Mouse (Mus musculus): ENCODE measurements around the gene 1110004F10Rik. TPM values are rescaled to one million over a fixed set of nuclear protein-coding genes. Genes with fewer than 3 reads are reported as not detected.

Gene 1110004F10Rik
- 333 and 362 TPM in 2 replicates for total RNA-seq (2017)

DNA sequence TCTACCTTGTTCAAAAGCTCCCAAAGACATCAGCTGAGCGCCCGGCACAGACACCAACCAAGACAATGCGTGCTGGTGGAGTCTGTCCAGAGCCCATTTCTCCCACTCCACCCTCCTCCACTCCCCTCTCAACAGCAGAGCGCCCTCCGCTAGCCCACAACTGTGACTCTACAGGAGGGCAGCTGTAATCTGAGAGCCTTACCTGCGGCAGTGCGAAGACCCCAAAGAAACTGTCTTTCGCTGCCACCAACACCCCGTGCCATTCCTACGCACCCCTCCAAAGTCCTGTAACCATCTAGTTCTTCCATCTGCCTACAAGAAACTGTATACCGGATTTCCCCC, at the start of gene 1110004F10Rik:
Gene 1110004F10Rik, plus strand, starts transcription at position 202 of the 342 bp plus-strand sequence.
- 0 out of 2 replicates have a peak, but pooled peaks have one; percentile 6 for ATAC-seq (replicated peaks; ENCODE audit: low read depth, poor library complexity, severe bottlenecking)

DNA sequence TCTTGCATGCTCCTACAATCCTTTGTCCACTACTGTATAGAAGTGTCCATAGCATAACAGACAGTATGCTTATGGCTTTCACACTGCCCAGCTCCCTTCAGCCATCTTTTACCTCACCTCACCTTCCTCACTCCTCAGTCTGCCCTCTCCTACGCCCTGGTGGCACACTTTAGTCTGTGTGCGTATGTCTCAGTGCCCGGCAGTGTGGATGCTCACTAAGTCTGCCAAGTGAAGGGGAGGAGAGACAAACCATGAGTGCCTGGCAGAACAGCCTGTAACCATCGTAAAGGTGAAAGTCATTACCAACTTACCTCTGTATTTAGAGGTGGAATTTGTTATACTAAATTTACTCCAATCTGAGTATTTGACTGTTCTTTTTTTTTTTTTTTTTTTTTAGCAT, 36.5 kb upstream of the 1110004F10Rik start:
- ATAC-seq (replicated peaks; ENCODE audit: low read depth, poor library complexity, severe bottlenecking): no peak

DNA sequence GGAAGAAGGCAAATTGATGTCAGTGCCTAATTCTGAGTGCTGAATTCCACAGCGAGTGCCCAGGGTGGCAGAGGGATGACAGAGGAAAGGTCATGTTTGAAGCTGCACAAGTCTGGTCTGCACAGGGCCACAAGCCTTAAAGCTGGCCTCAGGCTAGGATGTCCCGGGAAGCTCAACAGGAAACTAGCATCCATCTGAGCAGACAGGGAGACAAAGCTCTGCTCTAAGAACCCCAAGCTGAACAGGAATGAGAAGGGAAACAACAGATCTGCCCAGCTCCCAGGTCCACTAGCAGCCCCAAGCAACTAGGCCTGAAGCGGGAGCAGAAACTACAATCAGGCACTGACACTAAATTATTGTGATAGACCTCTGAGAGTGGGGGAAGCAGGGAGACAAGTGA, 9.2 kb upstream of the 1110004F10Rik start:
- no peak for ATAC-seq (replicated peaks; ENCODE audit: low read depth, poor library complexity, severe bottlenecking)

DNA sequence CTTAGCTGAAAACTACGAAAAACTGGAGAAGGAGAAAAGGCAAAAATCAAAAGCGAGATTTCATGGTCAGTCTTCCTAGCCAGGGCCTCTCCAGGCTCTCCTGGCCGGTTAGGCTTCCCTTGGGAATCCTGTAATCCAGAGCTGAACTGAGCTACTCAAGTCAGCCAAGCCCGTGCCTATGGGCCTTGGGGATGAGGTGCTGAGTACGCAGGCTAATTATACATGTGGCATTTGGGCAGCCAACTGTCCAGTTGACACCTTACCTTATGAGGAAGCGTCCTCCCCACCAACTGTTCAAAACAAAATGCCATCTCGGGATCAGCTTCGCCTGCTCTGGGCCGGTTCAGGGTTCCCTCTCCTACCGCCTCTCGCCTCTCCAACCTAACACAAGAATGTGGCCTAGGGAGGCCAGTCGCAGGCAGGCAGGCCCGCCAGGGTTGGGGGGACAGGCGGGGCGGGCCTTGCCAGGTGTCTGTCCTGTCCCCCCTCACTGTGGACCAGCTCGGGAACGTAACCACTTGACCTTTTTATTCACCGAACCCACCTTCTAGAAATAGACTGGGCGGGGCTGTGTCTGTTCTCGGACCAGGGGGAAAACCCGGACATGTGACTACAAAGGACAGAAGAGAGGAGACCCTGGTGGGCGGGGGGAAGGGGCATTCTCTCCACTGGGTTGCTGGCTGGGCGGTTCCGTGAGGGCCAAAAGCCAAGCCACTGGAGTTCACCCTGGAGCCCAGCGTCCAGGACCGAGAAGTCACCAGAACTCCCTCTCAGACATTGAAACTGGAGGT, 8.4 kb upstream of the 1110004F10Rik start:
- no peak for ATAC-seq (replicated peaks; ENCODE audit: low read depth, poor library complexity, severe bottlenecking)

DNA sequence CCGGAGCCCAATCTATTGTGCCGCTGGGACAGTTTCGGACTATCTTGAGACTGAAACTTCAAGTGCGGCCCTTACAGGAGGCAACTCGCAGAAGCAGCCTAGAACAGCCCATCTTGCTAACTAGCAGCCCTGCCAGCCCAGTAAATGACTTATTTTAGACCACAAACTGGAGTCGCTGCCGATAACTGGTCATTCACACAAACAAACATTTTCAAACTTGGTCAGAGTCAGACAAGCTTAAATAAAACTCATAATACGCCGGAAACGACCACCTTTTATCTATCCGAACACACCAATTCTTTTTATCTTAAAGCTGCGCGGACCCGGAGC, 7.8 kb upstream of the 1110004F10Rik start:
- ATAC-seq (replicated peaks; ENCODE audit: low read depth, poor library complexity, severe bottlenecking): peak; percentile 16; the same call in 1 of the 2 replicates

DNA sequence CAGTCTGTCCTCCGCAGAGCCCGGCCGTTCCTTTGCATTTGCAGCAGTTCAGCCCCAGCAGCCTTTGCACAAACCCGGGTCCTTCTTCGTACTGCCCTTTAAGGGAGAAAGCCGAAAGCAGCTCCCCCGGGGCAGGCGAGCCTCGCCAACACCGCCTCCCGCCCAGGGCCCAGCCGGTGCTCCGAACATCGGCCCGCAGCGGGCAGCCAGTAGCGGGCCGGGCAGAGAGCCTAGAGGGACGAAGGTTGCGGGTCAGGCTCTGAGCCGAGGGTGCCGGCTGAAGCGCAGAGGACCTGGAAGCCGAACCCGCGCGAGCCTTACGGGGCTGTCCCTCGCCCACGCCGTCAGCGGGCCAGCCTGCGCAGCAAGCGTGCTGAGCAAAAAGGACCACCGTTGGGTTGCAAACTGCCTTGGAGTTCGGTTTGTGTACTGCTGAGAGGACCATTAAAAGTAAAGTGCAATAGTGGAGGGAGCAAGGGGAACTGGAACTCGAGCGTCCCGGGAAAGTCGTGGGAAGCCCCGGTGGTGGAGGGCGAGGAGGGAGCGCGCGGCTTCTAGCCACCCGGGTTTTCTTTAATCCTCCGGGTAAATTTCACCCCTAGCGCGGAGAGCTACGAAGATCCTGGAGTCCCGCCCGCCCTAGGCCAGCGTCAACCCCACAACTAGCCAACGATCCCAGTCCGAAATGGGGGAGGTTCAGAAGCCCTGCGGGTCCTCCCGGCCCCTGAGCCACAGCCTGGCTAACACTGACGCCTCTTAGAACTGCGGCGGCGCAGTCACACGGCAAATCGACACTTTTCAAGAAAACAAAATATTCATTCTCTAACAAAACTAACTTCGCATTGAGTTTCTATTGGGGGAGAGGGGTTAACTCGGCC, 7.2 kb upstream of the 1110004F10Rik start:
- peak; percentile 39 for ATAC-seq (replicated peaks; ENCODE audit: low read depth, poor library complexity, severe bottlenecking)

DNA sequence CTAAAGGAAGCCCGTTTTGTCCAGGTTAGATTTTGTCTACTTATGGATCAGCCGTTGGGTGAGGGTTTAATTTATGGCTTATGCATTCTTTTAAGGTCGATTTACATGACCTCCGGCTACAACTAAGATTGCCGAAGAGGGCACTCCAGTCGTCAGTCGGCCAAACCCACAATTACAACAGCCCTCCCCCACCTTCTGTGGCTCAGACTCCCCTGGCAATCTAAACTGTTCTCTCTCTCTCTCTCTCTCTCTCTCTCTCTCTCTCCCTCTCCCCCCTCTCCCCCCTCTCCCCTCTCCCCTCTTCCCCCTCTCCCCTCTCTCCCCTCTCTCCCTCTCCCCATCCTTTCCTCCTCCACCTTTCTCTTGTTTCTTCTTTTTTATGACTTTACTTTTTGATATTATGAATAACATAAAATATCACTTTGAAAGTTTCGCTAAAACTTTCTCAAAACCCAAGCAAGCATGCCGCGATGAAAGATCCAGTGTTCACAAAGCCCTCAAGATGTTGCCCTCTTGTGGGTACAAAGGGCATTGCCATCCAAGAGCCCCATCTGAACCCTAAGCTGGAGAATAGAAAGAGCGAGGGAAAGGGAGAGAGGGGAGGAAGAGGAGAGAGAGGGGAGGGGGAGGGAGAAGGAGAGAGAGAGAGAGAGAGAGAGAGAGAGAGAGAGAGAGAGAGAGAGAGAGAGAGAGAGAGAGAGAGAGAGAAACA, 6.4 kb upstream of the 1110004F10Rik start:
- ATAC-seq (replicated peaks; ENCODE audit: low read depth, poor library complexity, severe bottlenecking): peak; percentile 43; the same call in 1 of the 2 replicates

DNA sequence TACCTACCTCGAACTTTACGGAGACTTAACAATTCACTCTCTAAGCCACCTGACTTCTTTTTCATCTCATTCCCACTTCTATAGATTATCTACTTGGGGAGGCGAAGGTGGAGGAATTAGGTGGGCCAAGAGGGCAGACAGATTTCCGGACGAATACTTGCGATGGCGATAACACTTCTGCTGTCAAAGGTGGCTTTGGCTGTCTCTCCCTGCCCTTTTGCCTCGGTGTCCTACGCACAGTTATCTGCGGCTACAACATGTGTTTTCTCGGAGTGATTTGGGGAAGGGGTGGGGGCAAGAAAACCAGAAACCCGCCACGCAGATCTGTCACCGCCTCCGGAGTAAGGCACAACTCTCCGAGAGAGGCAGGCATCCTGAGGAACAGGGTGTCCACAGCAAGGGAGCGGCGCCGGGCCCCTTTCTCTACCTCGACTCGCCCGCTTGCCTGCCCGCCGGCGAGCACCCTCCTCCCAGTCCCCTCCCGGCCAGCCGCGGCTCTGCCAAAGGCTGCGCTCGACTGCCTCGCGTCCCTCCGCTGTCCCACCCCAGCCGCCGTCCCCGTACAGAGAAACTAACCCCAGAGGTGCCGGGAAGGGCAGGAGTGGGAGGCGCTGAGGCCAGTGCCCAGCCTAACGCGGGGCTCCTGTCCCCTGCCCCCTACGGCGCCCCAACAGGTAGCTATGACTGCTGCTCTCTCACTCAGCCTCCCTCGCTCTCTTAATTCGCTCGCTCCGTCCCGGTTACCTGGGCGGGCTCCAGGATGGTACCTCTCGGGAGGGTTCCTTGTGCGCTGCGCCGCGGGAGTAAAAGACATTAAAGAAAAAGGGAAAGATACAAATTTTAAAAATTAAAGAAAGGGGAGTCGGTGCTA, 5.6 kb upstream of the 1110004F10Rik start:
- no peak for ATAC-seq (replicated peaks; ENCODE audit: low read depth, poor library complexity, severe bottlenecking)

DNA sequence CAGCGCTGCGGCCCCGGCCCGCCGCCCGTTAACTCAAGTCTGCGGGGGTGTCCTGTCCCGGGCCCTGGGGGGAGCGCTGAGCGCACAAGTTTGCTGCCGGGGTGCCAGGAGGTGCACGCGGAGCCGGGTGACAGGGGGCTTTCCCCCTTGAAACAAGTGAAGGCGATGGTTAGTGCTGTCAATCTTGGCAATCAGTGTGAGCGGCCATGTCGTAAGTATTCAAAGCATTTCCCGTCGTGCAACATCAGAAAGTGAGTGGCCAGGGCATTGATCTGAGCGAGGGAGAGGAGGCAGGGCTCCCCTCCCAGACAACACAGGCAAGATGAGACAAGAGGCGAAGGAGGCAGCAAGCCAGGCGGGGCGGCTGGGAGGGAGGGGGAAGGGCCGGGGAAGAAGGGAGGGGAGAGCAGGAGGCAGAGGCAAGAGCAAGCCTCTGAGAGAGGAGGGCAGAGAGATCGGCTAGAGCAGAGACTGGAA, 4.9 kb upstream of the 1110004F10Rik start:
- no peak for ATAC-seq (replicated peaks; ENCODE audit: low read depth, poor library complexity, severe bottlenecking)

DNA sequence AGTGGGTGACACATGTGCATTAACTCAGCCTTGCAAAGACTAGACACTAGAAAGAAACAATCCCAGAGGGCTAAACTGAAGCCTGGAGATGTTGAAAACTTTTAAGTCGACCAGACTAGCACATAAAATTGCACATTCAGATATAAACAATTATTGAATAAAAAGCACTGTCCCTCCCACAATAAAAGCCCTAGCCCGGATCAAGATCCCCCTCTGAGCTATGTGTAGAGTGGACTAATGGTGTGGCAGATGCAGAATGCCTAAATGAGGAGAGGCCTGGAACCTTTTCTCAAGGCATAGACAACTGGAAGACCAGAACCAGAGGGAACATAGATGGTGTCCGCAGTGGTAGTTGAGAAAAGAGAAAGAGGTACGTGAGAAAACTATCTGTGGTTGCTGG, 3.7 kb upstream of the 1110004F10Rik start:
- no peak for ATAC-seq (replicated peaks; ENCODE audit: low read depth, poor library complexity, severe bottlenecking)

DNA sequence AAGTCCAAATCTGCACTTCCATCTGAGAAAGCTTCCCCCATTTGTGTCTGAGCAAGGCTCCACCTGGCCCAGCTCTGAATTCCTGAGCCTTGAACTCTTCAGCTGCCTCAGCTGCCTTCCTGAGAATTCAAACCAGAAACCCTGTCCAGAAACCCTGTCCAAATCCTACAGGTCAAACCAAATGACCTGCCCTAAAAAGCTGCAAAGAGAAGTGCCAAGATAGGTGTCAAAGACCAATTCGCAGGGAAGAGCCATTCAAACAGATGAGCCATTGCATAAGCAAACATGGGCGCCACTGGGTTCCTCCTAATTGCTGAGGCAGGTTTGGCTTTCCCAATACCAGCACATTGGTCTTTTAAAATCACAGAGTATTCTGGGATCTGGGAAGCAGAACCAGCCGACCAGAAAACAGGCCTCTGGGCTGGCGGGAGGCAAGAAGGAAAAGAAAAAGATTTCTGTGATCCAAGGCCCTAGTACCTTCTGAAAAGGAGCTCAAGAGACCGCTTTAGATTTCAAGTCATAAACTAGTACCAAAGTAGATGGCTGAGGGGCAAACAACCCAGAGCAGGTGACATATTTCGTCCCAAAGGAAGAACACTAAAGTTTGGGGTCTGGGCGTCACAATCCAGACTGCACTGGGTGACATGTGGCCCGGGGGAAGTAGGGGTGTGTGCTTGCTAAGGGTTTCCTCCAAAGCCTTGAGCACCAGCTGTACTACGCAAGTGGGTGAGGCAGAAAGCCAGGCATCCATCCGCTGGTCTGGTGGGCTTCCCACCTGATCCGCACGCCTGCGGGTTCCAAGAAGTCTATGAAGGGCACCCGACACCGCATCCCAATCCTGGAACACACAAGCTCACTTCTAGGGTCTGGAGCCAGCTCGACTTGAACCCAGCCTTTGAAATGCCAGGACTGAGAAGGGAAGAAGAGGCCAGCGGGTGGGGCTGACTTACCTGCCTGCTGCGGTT, 2.3 kb upstream of the 1110004F10Rik start:
- no peak for ATAC-seq (replicated peaks; ENCODE audit: low read depth, poor library complexity, severe bottlenecking)

DNA sequence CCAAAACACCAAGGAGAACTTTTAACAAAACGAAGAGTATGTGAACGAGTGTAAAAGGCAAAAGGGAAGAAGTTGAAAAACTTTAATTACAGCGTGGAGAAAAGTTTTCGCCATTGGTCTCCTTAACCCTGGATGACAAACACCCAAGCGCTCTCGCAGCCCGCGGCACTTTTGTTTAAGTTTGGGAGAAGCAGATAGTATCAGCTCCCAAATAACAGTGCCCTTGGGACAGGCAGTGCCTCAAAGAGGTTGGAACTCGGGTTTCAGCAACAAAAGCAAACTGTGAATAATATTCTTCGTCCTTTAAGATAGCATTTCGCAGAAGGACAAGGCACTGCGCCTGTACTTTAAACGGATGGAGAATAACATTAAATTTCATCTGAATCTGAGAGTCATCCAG, 1.2 kb upstream of the 1110004F10Rik start:
- ATAC-seq (replicated peaks; ENCODE audit: low read depth, poor library complexity, severe bottlenecking): no peak

DNA sequence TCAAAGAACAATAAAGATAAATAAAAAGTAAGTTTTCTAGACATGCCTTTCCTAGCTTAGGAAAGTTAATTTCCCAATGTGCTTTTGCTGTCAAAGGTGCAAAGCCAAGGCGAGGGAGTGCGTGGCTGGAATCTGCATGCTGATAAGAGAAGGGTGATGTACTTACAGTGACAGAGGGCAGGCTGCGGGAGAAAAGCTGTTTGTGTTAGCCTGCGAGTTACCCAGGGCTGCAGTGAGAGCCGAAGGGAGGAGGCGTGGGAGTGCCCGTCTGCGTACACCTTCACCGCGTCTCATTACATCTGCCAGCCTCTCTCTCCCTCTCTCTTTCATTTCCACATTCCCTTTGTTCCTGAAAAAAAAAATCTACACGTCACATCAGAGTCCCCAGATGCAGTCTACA, 686 bp upstream of the 1110004F10Rik start, which contains the start of gene Sox6:
Gene Sox6, minus strand, starts transcription at position 286 of the 400 bp plus-strand sequence.
- 0 out of 2 replicates have a peak, but pooled peaks have one; percentile 16 for ATAC-seq (replicated peaks; ENCODE audit: low read depth, poor library complexity, severe bottlenecking)

DNA sequence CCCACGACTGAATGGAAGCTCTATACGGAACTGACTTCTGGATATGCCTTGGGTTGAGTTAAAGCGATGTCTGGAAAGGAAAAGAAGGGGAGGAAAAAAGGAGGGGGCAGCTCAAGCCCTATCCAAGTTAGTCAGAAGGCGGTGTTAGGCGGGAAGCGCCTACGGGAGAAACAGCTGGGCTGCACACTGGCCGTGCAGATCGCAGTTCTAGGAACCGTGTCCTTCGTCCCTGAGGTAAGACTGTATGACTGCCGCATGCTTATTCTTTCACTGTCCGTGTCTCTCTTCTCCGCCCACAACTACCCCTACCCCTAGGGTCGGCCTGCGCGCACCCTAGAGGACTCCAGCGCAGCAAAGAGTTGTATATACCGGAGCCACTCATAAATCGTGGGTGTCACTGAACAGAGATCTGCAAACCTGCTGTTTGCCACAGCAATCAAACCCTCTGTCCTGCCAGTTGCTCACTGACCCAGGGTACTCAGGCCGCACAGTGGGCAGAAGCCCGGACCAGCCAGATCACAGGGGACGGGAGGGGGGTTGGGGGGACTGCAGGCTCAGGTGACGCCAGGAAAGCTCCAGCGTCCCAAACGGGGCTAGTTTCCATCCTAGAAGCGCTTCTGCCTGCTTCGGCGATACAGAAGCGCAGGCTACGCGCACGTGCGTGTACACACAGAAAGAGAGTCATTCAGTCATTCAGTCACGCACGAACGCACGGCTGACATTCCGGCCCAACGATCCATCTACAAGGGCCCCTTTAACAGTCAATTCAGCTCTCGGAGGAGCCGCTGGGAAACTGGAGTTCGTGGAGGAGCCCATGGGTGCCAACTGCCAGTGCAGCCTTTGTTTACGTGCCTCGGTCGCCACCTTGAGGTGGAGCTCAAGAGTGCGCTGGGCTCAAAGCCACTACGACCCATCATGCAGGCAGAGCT, 605 bp downstream of the 1110004F10Rik start:
- ATAC-seq (replicated peaks; ENCODE audit: low read depth, poor library complexity, severe bottlenecking): peak; percentile 93

DNA sequence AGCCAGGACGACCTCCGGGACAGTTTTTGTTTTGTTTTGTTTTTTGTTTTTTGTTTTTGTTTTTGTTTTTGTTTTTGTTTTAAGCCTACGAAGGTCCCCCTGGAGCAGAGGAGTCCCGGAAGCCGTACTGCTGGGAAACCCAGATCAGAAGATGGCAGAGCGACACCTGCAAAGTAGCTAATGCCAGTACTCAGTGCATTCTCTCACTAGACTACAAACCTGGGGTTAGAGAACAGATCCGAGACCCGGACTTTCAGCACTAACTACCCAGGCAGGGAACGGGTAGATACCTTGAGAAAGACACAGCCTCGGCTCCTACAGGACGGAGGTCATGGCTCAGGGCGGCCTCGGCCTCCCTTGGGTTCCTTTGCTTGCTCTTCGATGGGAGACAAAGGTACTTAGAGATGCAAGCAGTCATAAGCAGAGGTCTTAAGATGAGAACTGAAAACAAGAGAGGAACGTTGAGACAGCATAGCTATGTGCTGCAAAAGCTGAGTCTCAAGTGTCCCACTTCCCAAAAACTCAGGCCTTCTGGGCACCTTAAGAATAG, 1.3 kb downstream of the 1110004F10Rik start:
- no peak for ATAC-seq (replicated peaks; ENCODE audit: low read depth, poor library complexity, severe bottlenecking)

DNA sequence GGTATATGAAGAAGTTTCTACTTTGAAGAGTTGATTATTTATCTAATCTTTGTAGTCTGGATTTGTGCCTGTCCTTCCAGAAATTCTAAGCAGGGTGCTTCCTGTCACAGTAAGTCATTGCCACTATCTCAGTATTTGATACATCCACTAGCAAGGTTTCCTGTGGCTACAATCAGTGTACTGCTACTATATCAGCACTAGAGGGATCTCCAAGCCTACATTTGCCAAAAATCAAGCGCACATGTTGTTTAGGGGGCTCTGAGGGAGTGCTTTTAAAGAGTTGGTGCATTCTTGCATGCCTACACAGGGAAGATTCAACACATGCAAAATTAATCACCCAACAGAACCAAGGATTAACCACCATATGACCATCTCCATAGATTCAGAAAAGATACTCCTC, 21.5 kb downstream of the 1110004F10Rik start:
- no peak for ATAC-seq (replicated peaks; ENCODE audit: low read depth, poor library complexity, severe bottlenecking)

DNA sequence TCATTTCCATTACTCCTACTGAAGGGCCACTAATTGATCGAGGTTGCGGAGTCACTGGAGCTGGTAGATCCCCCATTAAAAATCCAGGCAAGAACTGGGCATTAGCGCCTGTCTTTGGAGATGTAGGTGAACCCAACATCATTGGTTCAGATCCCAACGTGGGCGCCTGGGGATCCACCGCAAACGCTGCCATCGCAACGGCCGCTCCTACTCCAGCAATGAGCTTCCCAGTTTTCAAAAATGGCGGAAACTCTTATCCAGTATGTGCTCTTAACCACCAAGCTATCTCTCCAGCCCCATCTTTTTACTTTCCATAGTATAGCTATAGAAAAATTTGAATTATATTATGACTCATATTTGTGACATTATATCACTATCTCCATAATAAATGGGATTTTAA, 45.2 kb downstream of the 1110004F10Rik start, which contains the start of gene Gm4353:
Gene Gm4353, minus strand, starts transcription at position 270 of the 400 bp plus-strand sequence.
- ATAC-seq (replicated peaks; ENCODE audit: low read depth, poor library complexity, severe bottlenecking): peak; percentile 87
